ENCODE assay signal across 10 mouse cellular contexts in genomic region chr17:70308364-70309231, GRCm38 (mm10).
A peak's percentile ranks its signal among the peaks of the same experiment; 100 is the strongest.
DNase-seq lines count a peak whose midpoint lies in the region; ATAC-seq lines count a peak whose summit lies in the region.
"Had no signal": no experiment of that assay in that cellular context is flagged by ENCODE, and none has a peak within 500 bp of the region (broad histone marks: within the 10 kb centered on the region; RNA-seq: fewer than 3 reads in every experiment).

No protein-coding gene starts in this region.

- no peak overlapping the region for H3K9ac ChIP-seq in hindbrain, embryonic 11.5 days (ENCODE audit: low read depth, low read length)
- H3K9ac ChIP-seq in liver, embryonic 12.5 days: no peak overlapping the region
- H3K9ac ChIP-seq in heart, embryonic 12.5 days: no peak overlapping the region
- H3K9ac ChIP-seq: lung, embryonic 15.5 days had no signal

- no peaks in the 10 kb centered on the region for H3K4me1 ChIP-seq in hindbrain, embryonic 11.5 days (replicated peaks; ENCODE audit: control insufficient read depth, insufficient read depth, low read length)
- 0 out of 2 replicates have a peak, but pooled peaks cover 4% of the 10 kb centered on the region for H3K4me1 ChIP-seq in hindbrain, embryonic 10.5 days (replicated peaks)
- H3K4me1 ChIP-seq in forebrain, embryonic 10.5 days: peaks cover 8% of the 10 kb centered on the region
- H3K4me1 ChIP-seq in liver, embryonic 12.5 days: no peaks in the 10 kb centered on the region
- no peaks in the 10 kb centered on the region for H3K4me1 ChIP-seq in heart, embryonic 12.5 days (replicated peaks)
- H3K4me1 ChIP-seq: lung, embryonic 15.5 days had no signal

- 0 out of 2 replicates have a peak, but pooled peaks have one; percentile 35 for ATAC-seq in hindbrain, embryonic 11.5 days (ENCODE audit: low FRiP score)
- ATAC-seq in liver, embryonic 12.5 days: no peak
- ATAC-seq in heart, embryonic 12.5 days (ENCODE audit: insufficient number of reproducible peaks, low FRiP score): no peak

- H3K4me3 ChIP-seq in hindbrain, embryonic 11.5 days (ENCODE audit: low read depth, low read length): no peak overlapping the region
- H3K4me3 ChIP-seq in hindbrain, embryonic 10.5 days: no peak overlapping the region
- H3K4me3 ChIP-seq in forebrain, embryonic 10.5 days: no peak overlapping the region
- no peak overlapping the region for H3K4me3 ChIP-seq in liver, embryonic 12.5 days
- no peak overlapping the region for H3K4me3 ChIP-seq in heart, embryonic 12.5 days
- H3K4me3 ChIP-seq: gastrocnemius, adult 2 months; lung, embryonic 15.5 days had no signal

- intact Hi-C loops in left cerebral cortex, postnatal 36 days (cut with DNase I): loop anchor here (10.0 kb wide), 1 partner anchor 334 kb away; no protein-coding TSS in a partner anchor

- H3K27me3 ChIP-seq in hindbrain, embryonic 11.5 days (ENCODE audit: control insufficient read depth, insufficient read depth, low read length): no peaks in the 10 kb centered on the region
- H3K27me3 ChIP-seq in hindbrain, embryonic 10.5 days (ENCODE audit: insufficient read depth, poor library complexity, severe bottlenecking): no peaks in the 10 kb centered on the region
- no peaks in the 10 kb centered on the region for H3K27me3 ChIP-seq in forebrain, embryonic 10.5 days (ENCODE audit: poor library complexity, severe bottlenecking)
- H3K27me3 ChIP-seq in liver, embryonic 12.5 days (replicated peaks): no peaks in the 10 kb centered on the region
- no peaks in the 10 kb centered on the region for H3K27me3 ChIP-seq in heart, embryonic 12.5 days (replicated peaks)
- H3K27me3 ChIP-seq: lung, embryonic 15.5 days had no signal

- no peaks in the 10 kb centered on the region for H3K36me3 ChIP-seq in hindbrain, embryonic 11.5 days (ENCODE audit: control insufficient read depth, insufficient read depth, low read length)
- no peaks in the 10 kb centered on the region for H3K36me3 ChIP-seq in hindbrain, embryonic 10.5 days
- H3K36me3 ChIP-seq in forebrain, embryonic 10.5 days (replicated peaks): no peaks in the 10 kb centered on the region
- H3K36me3 ChIP-seq in liver, embryonic 12.5 days: no peaks in the 10 kb centered on the region
- no peaks in the 10 kb centered on the region for H3K36me3 ChIP-seq in heart, embryonic 12.5 days
- H3K36me3 ChIP-seq: lung, embryonic 15.5 days had no signal

- no peak overlapping the region for H3K27ac ChIP-seq in hindbrain, embryonic 11.5 days (ENCODE audit: low read depth, low read length)
- H3K27ac ChIP-seq in hindbrain, embryonic 10.5 days: no peak overlapping the region
- H3K27ac ChIP-seq in forebrain, embryonic 10.5 days: 0 out of 2 replicates have a peak overlapping the region, but pooled peaks have one; percentile 20
- no peak overlapping the region for H3K27ac ChIP-seq in liver, embryonic 12.5 days
- no peak overlapping the region for H3K27ac ChIP-seq in heart, embryonic 12.5 days (ENCODE audit: poor library complexity, severe bottlenecking)
- H3K27ac ChIP-seq: gastrocnemius, adult 2 months; lung, embryonic 15.5 days had no signal

- 80% methylated on average over 22 of the region's 22 CpGs for WGBS in hindbrain, embryonic 11.5 days
- 81% methylated on average over 22 of the region's 22 CpGs for WGBS in hindbrain, embryonic 10.5 days
- WGBS in forebrain, embryonic 10.5 days: 81% methylated on average over 22 of the region's 22 CpGs
- 67% methylated on average over 22 of the region's 22 CpGs for WGBS in liver, embryonic 12.5 days (ENCODE audit: insufficient replicate concordance)
- 72% methylated on average over 22 of the region's 22 CpGs for WGBS in heart, embryonic 12.5 days

- no peaks in the 10 kb centered on the region for H3K9me3 ChIP-seq in hindbrain, embryonic 11.5 days (ENCODE audit: control insufficient read depth, low read length)
- no peaks in the 10 kb centered on the region for H3K9me3 ChIP-seq in hindbrain, embryonic 10.5 days
- H3K9me3 ChIP-seq in forebrain, embryonic 10.5 days: no peaks in the 10 kb centered on the region
- H3K9me3 ChIP-seq in liver, embryonic 12.5 days (replicated peaks): no peaks in the 10 kb centered on the region
- H3K9me3 ChIP-seq in heart, embryonic 12.5 days (replicated peaks): no peaks in the 10 kb centered on the region
- H3K9me3 ChIP-seq: lung, embryonic 15.5 days had no signal

- peak; percentile 6 for DNase-seq in hindbrain, embryonic 11.5 days (ENCODE audit: low spot score)
- no peak for DNase-seq in hindbrain, embryonic 10.5 days (ENCODE audit: low spot score)
- no peak for DNase-seq in forebrain, embryonic 10.5 days (ENCODE audit: extremely low spot score, low spot score)
- peak; percentile 43 to 50 for DNase-seq in left cerebral cortex, postnatal 36 days (ENCODE audit: low spot score in 2 of 2)
- peak; percentile 29 for DNase-seq in retina, postnatal 1 day
- DNase-seq in thymus, postnatal 0 days (ENCODE audit: low spot score): no peak
- DNase-seq: gastrocnemius, adult 2 months had no signal

- H3K4me2 ChIP-seq in hindbrain, embryonic 11.5 days (replicated peaks; ENCODE audit: low read depth, low read length): no peak overlapping the region
- H3K4me2 ChIP-seq in liver, embryonic 12.5 days: no peak overlapping the region
- H3K4me2 ChIP-seq in heart, embryonic 12.5 days: no peak overlapping the region
- H3K4me2 ChIP-seq: lung, embryonic 15.5 days had no signal

Comparison
In these comparisons a context has a peak if more than half of its experiments do, and no peak if none do; other contexts are left out.
1. DNase-seq: peak in hindbrain, embryonic 11.5 days (single experiment), left cerebral cortex, postnatal 36 days (2 of 2) and retina, postnatal 1 day (single experiment); none in hindbrain, embryonic 10.5 days (single experiment), forebrain, embryonic 10.5 days (single experiment) and thymus, postnatal 0 days (single experiment).